In genomic region chr4:135851942-135852341, GRCm38 (mm10) we compare ENCODE assay signal across 19 mouse cellular contexts. TPM values are rescaled to one million over a fixed set of nuclear protein-coding genes. Genes with fewer than 3 reads are reported as not detected.
DNase-seq lines count a peak whose midpoint lies in the region; ATAC-seq and TF ChIP-seq lines count a peak whose summit lies in the region.
"Had no signal": no experiment of that assay in that cellular context is flagged by ENCODE, and none has a peak within 500 bp of the region (broad histone marks: within the 10 kb centered on the region; RNA-seq: fewer than 3 reads in every experiment).

No protein-coding gene starts in this region.

- ATAC-seq in forebrain, embryonic 15.5 days (replicated peaks): no peak
- ATAC-seq in forebrain, postnatal 0 days: no peak
- ATAC-seq in liver, embryonic 11.5 days (replicated peaks; ENCODE audit: low FRiP score): peak; percentile 58
- ATAC-seq in megakaryocyte-erythroid progenitor cell, adult 5-6 weeks (replicated peaks; ENCODE audit: low FRiP score, low TSS enrichment, poor library complexity, severe bottlenecking): peak; percentile 32; the same call in 1 of the 2 replicates
- ATAC-seq: hindbrain, embryonic 16.5 days had no signal

- no peak overlapping the region for H3K4me3 ChIP-seq in forebrain, embryonic 15.5 days
- H3K4me3 ChIP-seq in forebrain, postnatal 0 days (ENCODE audit: low read depth, low read length): no peak overlapping the region
- no peak overlapping the region for H3K4me3 ChIP-seq in liver, embryonic 11.5 days (ENCODE audit: low read depth, low read length)
- H3K4me3 ChIP-seq: heart, embryonic 13.5 days; midbrain, embryonic 12.5 days; neural tube, embryonic 13.5 days had no signal

- H3K9me3 ChIP-seq in forebrain, embryonic 15.5 days: no peaks in the 10 kb centered on the region
- H3K9me3 ChIP-seq in forebrain, postnatal 0 days (ENCODE audit: low read length): no peaks in the 10 kb centered on the region
- no peaks in the 10 kb centered on the region for H3K9me3 ChIP-seq in liver, embryonic 11.5 days (ENCODE audit: control insufficient read depth, low read length)
- H3K9me3 ChIP-seq: heart, embryonic 13.5 days; midbrain, embryonic 12.5 days; neural tube, embryonic 13.5 days had no signal

- no peak overlapping the region for H3K9ac ChIP-seq in forebrain, embryonic 15.5 days (replicated peaks)
- H3K9ac ChIP-seq in forebrain, postnatal 0 days: no peak overlapping the region
- H3K9ac ChIP-seq in liver, embryonic 11.5 days (ENCODE audit: low read depth, low read length): peak overlapping the region; percentile 6; the same call in 1 of the 2 replicates
- H3K9ac ChIP-seq: heart, embryonic 13.5 days; midbrain, embryonic 12.5 days; neural tube, embryonic 13.5 days had no signal

- peaks cover 30% of the 10 kb centered on the region for H3K4me1 ChIP-seq in forebrain, embryonic 15.5 days
- peaks cover 13% of the 10 kb centered on the region; the same call in 1 of the 2 replicates for H3K4me1 ChIP-seq in forebrain, postnatal 0 days (ENCODE audit: insufficient read depth)
- H3K4me1 ChIP-seq in liver, embryonic 11.5 days (replicated peaks; ENCODE audit: control insufficient read depth, insufficient read depth, low read length): peaks cover 29% of the 10 kb centered on the region

- no peak for TF ChIP-seq CTCF in forebrain, postnatal 0 days (IDR thresholded peaks at IDR 0.05; ENCODE audit: low read depth)

- 0 out of 2 replicates have a peak overlapping the region, but pooled peaks have one; percentile 29 for H3K27ac ChIP-seq in forebrain, embryonic 15.5 days (replicated peaks)
- no peak overlapping the region for H3K27ac ChIP-seq in forebrain, postnatal 0 days (ENCODE audit: low read depth, low read length)
- peak overlapping the region; percentile 71; the same call in 1 of the 2 replicates for H3K27ac ChIP-seq in liver, embryonic 11.5 days (ENCODE audit: low read depth, low read length)
- H3K27ac ChIP-seq: heart, embryonic 13.5 days; midbrain, embryonic 12.5 days; stomach, postnatal 0 days had no signal

- WGBS in forebrain, embryonic 15.5 days: 87% methylated on average over 9 of the region's 9 CpGs
- WGBS in forebrain, postnatal 0 days: 84% methylated on average over 9 of the region's 9 CpGs
- WGBS in liver, embryonic 11.5 days: 70% methylated on average over 9 of the region's 9 CpGs

- H3K36me3 ChIP-seq in forebrain, embryonic 15.5 days: no peaks in the 10 kb centered on the region
- H3K36me3 ChIP-seq in forebrain, postnatal 0 days (ENCODE audit: insufficient read depth): no peaks in the 10 kb centered on the region
- no peaks in the 10 kb centered on the region for H3K36me3 ChIP-seq in liver, embryonic 11.5 days (ENCODE audit: control insufficient read depth, insufficient read depth, low read length)
- H3K36me3 ChIP-seq: heart, embryonic 13.5 days; midbrain, embryonic 12.5 days; neural tube, embryonic 13.5 days had no signal

- H3K4me2 ChIP-seq in forebrain, embryonic 15.5 days (replicated peaks): no peak overlapping the region
- no peak overlapping the region for H3K4me2 ChIP-seq in forebrain, postnatal 0 days (ENCODE audit: low read depth)
- H3K4me2 ChIP-seq in liver, embryonic 11.5 days: peak overlapping the region; percentile 10; the same call in 1 of the 2 replicates
- H3K4me2 ChIP-seq: heart, embryonic 13.5 days; midbrain, embryonic 12.5 days; neural tube, embryonic 13.5 days had no signal

- DNase-seq in forebrain, postnatal 0 days: no peak
- DNase-seq in spleen, postnatal 10 days (ENCODE audit: low spot score in 2 of 2): peak; percentile 41 to 59
- no peak for DNase-seq in spleen, adult 18-20 months
- DNase-seq in liver, embryonic 11.5 days (ENCODE audit: low spot score): no peak
- no peak for DNase-seq in lung, postnatal 36 days
- no peak for DNase-seq in MN1 (ENCODE audit: low spot score)
- DNase-seq: adrenal gland, adult 2 months; cerebellum, adult 2 months; heart, postnatal 36 days; kidney, adult 2 months; kidney, postnatal 14 days; thymus, postnatal 36 days had no signal

- H3K27me3 ChIP-seq in forebrain, embryonic 15.5 days: no peaks in the 10 kb centered on the region
- H3K27me3 ChIP-seq in forebrain, postnatal 0 days (ENCODE audit: insufficient read depth, low read length): no peaks in the 10 kb centered on the region
- no peaks in the 10 kb centered on the region for H3K27me3 ChIP-seq in liver, embryonic 11.5 days (replicated peaks; ENCODE audit: control insufficient read depth, insufficient read depth, low read length)
- H3K27me3 ChIP-seq: heart, embryonic 13.5 days; midbrain, embryonic 12.5 days; neural tube, embryonic 13.5 days had no signal

RNA-seq across cellular contexts. Expression of gene Srsf10, which starts 3.6 kb away (rescaled TPM):
- 257 and 272 TPM in 2 replicates for polyA plus RNA-seq in forebrain, embryonic 15.5 days (2015; fragmentation: Nextera tagmentation; extraction: Ambion mirVana)
- 96.4 and 114 TPM in 2 replicates for total RNA-seq in forebrain, postnatal 0 days (2014; rRNA removed)
- polyA plus RNA-seq in forebrain, postnatal 0 days (2015; fragmentation: Nextera tagmentation; extraction: Ambion mirVana): 131 and 143 TPM in 2 replicates
- polyA plus RNA-seq in liver, embryonic 11.5 days (2014; fragmentation: Nextera tagmentation; extraction: Ambion mirVana): 233 and 249 TPM in 2 replicates
- total RNA-seq in megakaryocyte-erythroid progenitor cell, adult 5-6 weeks (2014; fragmentation: Nextera tagmentation): 272 and 280 TPM in 2 replicates
- 322 and 402 TPM in 2 replicates for total RNA-seq in megakaryocyte-erythroid progenitor cell, adult 5-6 weeks (2017)

RNA-seq across cellular contexts. Expression of gene Pnrc2, which starts 21.7 kb away (rescaled TPM):
- 131 and 134 TPM in 2 replicates for polyA plus RNA-seq in forebrain, embryonic 15.5 days (2015; fragmentation: Nextera tagmentation; extraction: Ambion mirVana)
- 64.4 and 75.0 TPM in 2 replicates for total RNA-seq in forebrain, postnatal 0 days (2014; rRNA removed)
- polyA plus RNA-seq in forebrain, postnatal 0 days (2015; fragmentation: Nextera tagmentation; extraction: Ambion mirVana): 60.9 and 73.0 TPM in 2 replicates
- 133 and 147 TPM in 2 replicates for polyA plus RNA-seq in liver, embryonic 11.5 days (2014; fragmentation: Nextera tagmentation; extraction: Ambion mirVana)
- total RNA-seq in megakaryocyte-erythroid progenitor cell, adult 5-6 weeks (2014; fragmentation: Nextera tagmentation): 105 and 128 TPM in 2 replicates
- 145 and 204 TPM in 2 replicates for total RNA-seq in megakaryocyte-erythroid progenitor cell, adult 5-6 weeks (2017)

RNA-seq across cellular contexts. Expression of gene Cnr2, which starts 43.3 kb away (rescaled TPM):
- 0.08 and 0.13 TPM in 2 replicates for polyA plus RNA-seq in forebrain, embryonic 15.5 days (2015; fragmentation: Nextera tagmentation; extraction: Ambion mirVana)
- 0.24 and 0.31 TPM in 2 replicates for total RNA-seq in forebrain, postnatal 0 days (2014; rRNA removed)
- 0.17 TPM in 1 of 2 replicates, not detected in the other for polyA plus RNA-seq in forebrain, postnatal 0 days (2015; fragmentation: Nextera tagmentation; extraction: Ambion mirVana)
- 6.3 and 7.1 TPM in 2 replicates for polyA plus RNA-seq in liver, embryonic 11.5 days (2014; fragmentation: Nextera tagmentation; extraction: Ambion mirVana)
- total RNA-seq in megakaryocyte-erythroid progenitor cell, adult 5-6 weeks (2014; fragmentation: Nextera tagmentation): 19.4 and 24.3 TPM in 2 replicates
- 19.4 and 20.1 TPM in 2 replicates for total RNA-seq in megakaryocyte-erythroid progenitor cell, adult 5-6 weeks (2017)

Comparison
In these comparisons a context has a peak if more than half of its experiments do, and no peak if none do; other contexts are left out.
1. DNase-seq: peak in spleen, postnatal 10 days (2 of 2); none in forebrain, postnatal 0 days (single experiment), spleen, adult 18-20 months (0 of 2), liver, embryonic 11.5 days (single experiment), lung, postnatal 36 days (single experiment) and MN1 (single experiment).
2. ATAC-seq: peak in liver, embryonic 11.5 days (single experiment) and megakaryocyte-erythroid progenitor cell, adult 5-6 weeks (single experiment); none in forebrain, embryonic 15.5 days (single experiment) and forebrain, postnatal 0 days (single experiment).